Mouse (Mus musculus) gastrocnemius, adult 2 months (tissue): Measurements from ENCODE around the gene Cdsn. TPM values are rescaled to one million over a fixed set of nuclear protein-coding genes. Genes with fewer than 3 reads are reported as not detected.

ENCODE experiments used
- DNase-seq: peaks from one replicate; pipeline ENCODE4 v3.0.0; 2022
- H3K27ac ChIP-seq: fragments of 200-600 bp; 2 replicates; pipeline ENCODE4 v1.8.1; 2022; ENCODE audit warnings: mild to moderate bottlenecking
- H3K4me3 ChIP-seq: fragments of 200-600 bp; 2 replicates; pipeline ENCODE4 v1.8.1; 2022; ENCODE audit warnings: mild to moderate bottlenecking, moderate library complexity
- CTCF ChIP-seq: fragments of 200-600 bp; IDR thresholded peaks from 2 replicates; pipeline ENCODE4 v1.8.1; 2022; ENCODE audit warnings: antibody characterized with exemption, mild to moderate bottlenecking, moderate library complexity
- intact Hi-C: fragments of 180-260 bp; cut with DNase I; formaldehyde crosslinking; loops from one replicate; pipeline ENCODE4 v1.15.1; 2025
- total RNA-seq, 2 experiments: library from RNA; stranded (reverse); gene quantifications; 2 replicates each; pipeline ENCODE4 v1.2.3; 2021

Gene Cdsn
- total RNA-seq, 2 experiments from 2014 or later: not detected

DNA sequence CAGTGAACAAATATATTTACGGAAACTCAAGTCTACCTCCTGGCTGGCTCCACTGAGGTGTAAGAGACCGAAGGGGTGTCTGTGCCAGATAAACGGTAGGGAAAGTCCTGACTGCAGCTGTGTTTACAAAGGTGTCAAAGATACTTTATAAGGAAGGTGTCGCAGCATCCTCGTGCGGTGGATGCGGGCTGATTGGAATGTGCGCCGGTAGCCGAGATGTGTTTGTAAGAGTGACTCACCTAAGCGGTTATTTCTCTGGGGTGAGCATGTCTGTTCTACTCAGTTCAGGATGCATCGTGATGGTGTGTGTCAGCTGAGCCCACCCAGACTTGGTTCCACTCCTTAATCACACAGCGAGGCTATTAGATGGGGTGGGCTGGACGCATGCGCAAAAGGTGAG, 39.8 kb downstream of the Cdsn start:
- no peak for DNase-seq
- intact Hi-C loops: loop anchor here (5.0 kb wide), 1 partner anchor 146 kb away; no protein-coding TSS in a partner anchor
- H3K4me3 ChIP-seq: no peak overlapping the region
- no peak for TF ChIP-seq CTCF
- no peak overlapping the region for H3K27ac ChIP-seq

GRCm38 (mm10) chr17:35592131-35592530, 40.2 kb downstream of the Cdsn start:
- Histone ChIP-seq H3K4me3 (no peak overlapping the region), H3K27ac (no peak overlapping the region)
- no peak for TF ChIP-seq CTCF
- intact Hi-C loops: loop anchor here (5.0 kb wide), 1 partner anchor 145 kb away; no protein-coding TSS in a partner anchor
- DNase-seq: no peak

DNA sequence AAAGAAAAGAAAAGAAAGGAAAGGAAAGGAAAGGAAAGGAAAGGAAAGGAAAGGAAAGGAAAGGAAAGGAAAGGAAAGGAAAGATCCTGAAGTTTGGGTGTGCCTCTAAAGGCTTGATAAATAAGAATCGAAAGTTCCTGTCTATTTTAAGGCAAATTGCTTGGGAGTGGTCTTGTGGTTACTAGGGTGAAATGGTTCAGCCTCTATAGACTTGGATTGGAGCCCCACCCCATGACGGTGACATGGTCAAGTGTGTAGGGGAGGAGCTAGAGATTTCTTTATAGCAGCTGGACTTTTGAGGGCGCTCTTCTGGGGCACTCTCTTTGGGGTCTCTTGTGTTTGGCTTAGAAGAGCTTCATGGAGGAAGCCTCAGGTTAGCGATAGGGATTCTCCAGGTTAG, 41.9 kb downstream of the Cdsn start:
- no peak overlapping the region for H3K4me3 ChIP-seq
- no peak overlapping the region for H3K27ac ChIP-seq
- DNase-seq: no peak
- no peak for TF ChIP-seq CTCF
- intact Hi-C loops: loop anchor here (5.0 kb wide), 1 partner anchor 144 kb away; no protein-coding TSS in a partner anchor

DNA sequence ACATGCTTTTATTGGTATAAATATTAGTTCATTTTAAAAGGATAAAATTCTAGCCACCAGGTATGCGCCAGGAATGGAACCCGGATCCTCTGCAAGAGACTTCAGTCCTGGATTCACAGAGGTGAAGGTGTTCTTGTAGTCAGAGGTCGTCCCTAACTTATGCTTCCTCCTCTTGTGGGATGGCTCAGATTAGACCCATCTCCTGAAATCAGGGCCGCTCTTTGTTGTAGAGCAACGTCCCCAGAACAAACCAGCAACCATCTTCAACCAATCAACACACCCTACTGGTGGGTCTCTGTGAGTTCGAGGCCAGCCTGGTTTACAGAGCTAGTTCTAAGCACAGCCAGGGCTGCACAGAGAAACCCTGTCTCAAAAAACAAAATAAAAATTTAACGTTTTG, 42.5 kb downstream of the Cdsn start:
- Histone ChIP-seq H3K4me3 (no peak overlapping the region), H3K27ac (no peak overlapping the region)
- intact Hi-C loops: loop anchor here (5.0 kb wide), 1 partner anchor 143 kb away; no protein-coding TSS in a partner anchor
- TF ChIP-seq CTCF: no peak
- no peak for DNase-seq

GRCm38 (mm10) chr17:35597399-35597798, 45.5 kb downstream of the Cdsn start:
- no peak overlapping the region for H3K27ac ChIP-seq
- intact Hi-C loops: no loop called here
- no peak for TF ChIP-seq CTCF
- no peak for DNase-seq
- no peak overlapping the region for H3K4me3 ChIP-seq

DNA sequence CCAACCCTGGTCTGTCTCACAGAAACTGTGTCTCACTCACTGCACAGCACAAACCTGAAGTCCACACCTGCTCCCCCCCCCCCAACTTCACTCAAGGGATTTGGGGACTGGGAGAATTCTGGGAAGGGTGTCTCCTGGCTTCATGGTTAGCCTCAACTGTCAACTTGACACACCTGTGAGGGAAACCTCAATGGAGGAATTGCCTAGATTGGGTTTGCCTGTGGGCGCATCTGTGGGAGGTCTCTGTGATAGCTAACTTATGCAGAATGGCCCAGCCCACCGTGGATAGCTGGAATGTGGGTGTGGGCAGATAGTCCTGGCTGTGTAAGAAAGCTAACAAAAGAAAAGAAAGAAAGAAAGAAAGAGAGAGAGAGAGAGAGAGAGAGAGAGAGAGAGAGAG, 49.3 kb downstream of the Cdsn start, which contains the start of gene Sfta2:
Sfta2 (plus strand) TSS at position 301 of the 400 bp plus-strand sequence.
- intact Hi-C loops: no loop called here
- Histone ChIP-seq H3K27ac (no peak within 1 kb of the TSS), H3K4me3 (no peak within 1 kb of the TSS)
- TF ChIP-seq CTCF: no peak
- no peak for DNase-seq

- Histone ChIP-seq H3K4me3 (no peak overlapping the region), H3K27ac (no peak overlapping the region)
- intact Hi-C loops: no loop called here
- no peak for TF ChIP-seq CTCF
- no peak for DNase-seq
These were observed 49.9 kb downstream of the Cdsn start for GRCm38 (mm10) chr17:35601736-35602354.

Other genes starting within 250 kb of the Cdsn start
- gene H2-Q1, start 231.7 kb upstream of the Cdsn start, total RNA-seq: under 1 TPM; 0.25 to 0.36 TPM
- gene H2-Q2, start 209.9 kb upstream of the Cdsn start, total RNA-seq: under 1 TPM; 0.17 to 0.20 TPM
- 1 to 10 TPM; 3.1 to 3.5 TPM for gene H2-Q4, start 172.5 kb upstream of the Cdsn start, total RNA-seq
- under 1 TPM in 1 of 2 experiments, not detected in 1; 0.18 TPM for gene H2-Q6, start 127.3 kb upstream of the Cdsn start, total RNA-seq
- under 1 TPM; 0.61 to 0.82 TPM for gene H2-Q7, start 113.0 kb upstream of the Cdsn start, total RNA-seq
- under 1 TPM; 0.05 to 0.33 TPM for gene H2-Q10, start 82.0 kb upstream of the Cdsn start, total RNA-seq
- gene Pou5f1, start 46.1 kb upstream of the Cdsn start, total RNA-seq: not detected
- 1 to 10 TPM in 1 of 2 experiments, under 1 TPM in 1; 0.73 to 1.0 TPM for gene Tcf19, start 35.3 kb upstream of the Cdsn start, total RNA-seq
- gene Cchcr1, start 35.0 kb upstream of the Cdsn start, total RNA-seq: 1 to 10 TPM; 1.7 TPM
- not detected for gene Psors1c2, start 18.9 kb upstream of the Cdsn start, total RNA-seq
- gene 2300002M23Rik, start 15.3 kb downstream of the Cdsn start, total RNA-seq: not detected
- not detected for gene Sfta2, start 49.4 kb downstream of the Cdsn start, total RNA-seq
- not detected for gene Gm9573, start 74.5 kb downstream of the Cdsn start, total RNA-seq
- not detected for gene Mucl3, start 91.6 kb downstream of the Cdsn start, total RNA-seq
- gene Vars2, start 115.5 kb downstream of the Cdsn start, total RNA-seq: 10 to 100 TPM; 12.8 to 16.8 TPM
- gene Gtf2h4, start 121.6 kb downstream of the Cdsn start, total RNA-seq: 10 to 100 TPM; 18.1 to 24.2 TPM
- gene Ddr1, start 152.5 kb downstream of the Cdsn start, total RNA-seq: 10 to 100 TPM; 13.4 to 15.9 TPM